Mouse (Mus musculus): ENCODE measurements at regions not wholly inside any gene's neighbourhood (a gene's known extent, or its start where the extent isn't known, plus 50 kb on each side); places are given as distances from the start of the nearest gene placed in this dataset.

DNA sequence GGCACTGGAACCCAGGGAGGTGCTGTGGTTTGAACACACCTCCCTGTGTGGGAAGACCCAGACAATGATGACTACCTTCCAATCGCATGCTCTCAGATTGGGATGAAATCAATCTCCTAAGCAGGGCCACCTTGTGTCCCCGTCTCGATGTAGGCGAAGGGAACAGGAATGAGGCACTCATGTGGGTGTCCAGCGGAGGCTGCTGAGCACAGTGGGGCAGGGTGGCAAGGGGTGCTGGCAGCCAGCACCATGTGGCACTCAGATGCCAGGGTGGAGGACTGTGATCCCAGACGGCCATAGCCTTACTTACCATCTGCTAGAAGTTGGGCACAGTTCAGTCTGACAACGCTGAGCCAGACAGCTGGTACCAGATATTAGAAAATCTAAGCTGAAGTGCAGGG lies 137.2 kb upstream of the Sox11 start:
- DNase-seq, result no peak

DNA sequence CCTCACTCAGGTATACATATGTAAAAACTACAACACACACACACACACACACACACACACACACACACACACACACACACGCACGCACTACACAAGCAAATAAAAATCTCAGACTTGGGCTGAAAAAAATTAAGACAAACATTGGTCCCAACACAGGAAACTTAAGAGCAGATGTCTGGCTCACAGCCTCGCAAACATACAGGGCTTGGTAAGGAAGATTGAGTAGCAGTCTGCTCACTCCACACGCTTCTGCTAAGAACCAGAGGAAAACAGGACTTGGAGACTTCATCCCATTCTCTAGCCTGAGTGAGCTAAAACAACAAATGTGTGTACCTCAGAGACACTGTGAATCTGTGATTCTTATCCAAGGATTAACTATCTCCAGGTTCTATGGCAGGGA lies 132.3 kb upstream of the Sox11 start:
- no peak for DNase-seq

- DNase-seq, result no peak
Observed at GRCm38 (mm10) chr12:27471557-27471956, 129.2 kb upstream of the Sox11 start.

DNA sequence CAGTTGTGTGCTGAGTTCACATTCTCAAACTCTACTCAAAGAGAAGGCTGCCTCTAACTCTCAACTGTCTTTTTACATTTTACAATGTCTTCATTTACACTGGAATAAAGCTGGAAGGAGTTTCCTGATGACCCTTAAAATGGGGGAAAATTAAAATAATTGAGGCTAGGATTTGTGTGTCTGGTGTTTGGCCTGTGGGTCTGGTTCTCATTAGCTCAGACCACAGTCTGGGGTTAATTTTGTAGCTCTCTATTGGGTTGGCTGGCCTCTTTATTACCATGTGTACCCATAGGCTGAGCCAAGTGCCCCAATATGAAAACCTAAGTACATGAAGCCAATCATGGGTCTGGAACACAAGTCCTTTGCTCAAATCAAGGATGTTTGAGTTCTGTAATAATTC lies 128.0 kb upstream of the Sox11 start:
- DNase-seq, result no peak

- DNase-seq, result no peak
Observed at GRCm38 (mm10) chr12:27468782-27469181, 126.4 kb upstream of the Sox11 start.

DNA sequence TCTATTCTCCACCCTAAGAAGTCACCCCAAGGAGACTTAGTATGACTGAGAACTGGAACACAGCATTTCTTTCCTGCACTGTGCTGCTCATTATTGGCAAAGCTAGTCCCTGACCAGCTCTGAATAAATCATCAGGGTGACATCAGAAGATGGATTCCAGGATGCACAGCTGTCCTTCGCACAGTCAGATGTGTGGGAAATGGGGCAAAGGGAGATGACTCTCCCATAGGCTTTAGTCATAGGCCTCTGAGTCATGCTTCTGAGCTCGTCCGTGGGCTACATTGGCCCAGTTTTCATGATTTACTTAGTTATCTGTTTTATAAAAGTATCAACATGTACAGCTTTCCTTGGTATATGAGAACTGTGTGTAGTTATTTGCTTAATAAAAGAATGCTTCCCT lies 125.8 kb upstream of the Sox11 start:
- no peak for DNase-seq

DNA sequence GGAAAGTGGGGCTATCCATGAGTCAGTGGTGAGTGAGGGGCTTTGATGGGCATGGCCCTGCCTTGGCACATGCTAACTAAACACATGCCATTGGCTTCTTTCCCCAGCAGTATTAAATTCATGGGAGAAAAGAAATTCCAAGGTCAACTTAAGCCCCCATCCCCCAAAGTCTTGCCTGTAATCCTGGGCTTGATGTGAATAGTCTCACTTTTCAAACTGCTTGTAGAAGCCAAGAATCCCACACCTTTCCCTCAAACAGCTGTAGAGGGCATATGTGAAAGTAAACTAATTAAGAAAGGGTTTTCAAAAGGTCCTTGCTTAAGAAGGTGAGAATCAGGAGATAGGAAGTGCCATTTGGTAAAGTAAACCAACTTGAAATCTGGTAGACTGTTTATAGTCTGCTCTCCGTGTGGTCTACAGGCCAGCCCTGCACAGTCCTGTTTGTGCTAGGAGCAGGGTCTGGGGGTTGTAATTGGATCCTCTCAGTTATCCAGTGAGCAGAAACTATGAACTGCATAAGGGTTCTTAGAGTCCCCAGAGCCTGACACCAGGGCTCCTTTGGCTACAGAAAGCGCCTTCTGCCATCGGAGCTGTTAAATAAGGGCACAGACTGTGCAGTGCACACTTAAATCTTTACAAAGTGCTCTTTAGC lies 123.3 kb upstream of the Sox11 start:
- DNase-seq, result no peak

GRCm38 (mm10) chr12:27458674-27459073 lies 116.3 kb upstream of the Sox11 start:
- no peak for DNase-seq

DNA sequence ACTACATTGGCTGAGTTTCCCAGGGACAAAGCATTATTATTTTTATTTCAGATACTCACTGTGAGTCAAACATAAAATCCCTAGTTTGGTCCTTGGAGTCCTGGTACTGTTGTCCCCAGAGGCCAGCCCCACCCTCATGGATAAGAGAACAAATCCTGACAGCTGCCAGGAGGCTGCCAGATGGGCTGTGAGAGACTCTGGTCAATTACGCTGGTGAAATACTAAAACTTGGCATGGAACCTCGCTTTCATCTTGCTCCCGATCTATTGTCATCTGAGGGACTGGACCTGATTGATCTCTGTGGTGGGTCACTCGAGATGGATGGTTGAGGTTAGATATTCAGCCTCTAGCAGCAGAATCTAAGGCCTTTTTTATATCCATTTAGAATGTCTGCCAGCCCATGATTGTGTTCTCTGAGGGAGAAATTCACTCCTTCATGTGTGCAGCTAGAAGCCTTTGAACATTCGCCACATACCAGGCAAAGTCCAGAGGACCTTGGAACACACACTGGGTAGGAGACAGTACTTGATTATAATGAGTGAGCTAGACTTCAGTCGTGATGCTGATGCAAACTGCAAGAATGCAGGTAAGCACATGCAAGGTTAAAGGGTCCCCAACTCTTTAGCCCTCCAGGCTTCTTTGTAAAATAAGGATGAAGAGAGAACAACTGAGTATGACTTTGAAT lies 95.4 kb upstream of the Sox11 start:
- peak; percentile 19 to 40 for DNase-seq

DNA sequence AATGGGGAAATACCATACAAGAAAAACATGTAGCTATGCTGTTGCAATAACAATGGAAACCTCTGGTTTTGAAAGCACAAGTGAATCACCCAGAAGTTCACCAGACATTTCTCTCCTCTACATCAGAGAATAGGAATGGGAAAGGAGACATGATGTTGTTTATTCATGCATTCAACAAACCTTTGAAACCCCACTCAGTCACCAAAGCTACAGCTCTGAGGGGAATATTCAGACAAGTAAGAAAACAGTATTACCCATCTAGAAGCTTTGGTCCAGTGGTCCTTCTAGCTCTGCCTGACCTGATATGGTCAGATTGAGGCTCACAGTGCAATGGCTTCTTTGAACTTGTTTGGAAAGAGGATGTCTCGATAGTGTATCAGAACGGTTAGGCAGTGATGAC lies 89.0 kb upstream of the Sox11 start:
- no peak for DNase-seq

GRCm38 (mm10) chr12:27417387-27418009 lies 75.1 kb upstream of the Sox11 start:
- DNase-seq, result no peak

DNA sequence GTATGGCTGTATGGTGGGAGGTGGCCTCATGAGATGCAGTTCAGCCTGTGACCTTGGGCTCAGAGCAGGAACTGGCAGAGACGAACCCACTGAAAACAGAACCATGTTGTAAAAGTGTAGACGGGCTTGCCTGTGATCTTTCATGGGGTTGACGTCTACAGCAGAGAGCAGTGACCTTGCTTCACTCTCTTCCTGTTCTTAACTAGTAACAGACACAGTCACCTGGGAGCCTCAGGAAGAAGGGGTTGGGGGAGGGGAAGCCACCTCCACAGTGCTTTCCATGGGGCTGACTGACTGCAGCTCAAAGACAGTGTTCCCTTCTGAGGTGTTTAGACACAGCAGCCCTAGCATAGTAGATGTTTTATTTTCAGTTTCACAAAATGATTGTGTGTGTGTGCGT lies 68.2 kb upstream of the Sox11 start:
- DNase-seq, result no peak

GRCm38 (mm10) chr12:27408440-27408839 lies 66.1 kb upstream of the Sox11 start:
- no peak for DNase-seq

- no peak for DNase-seq
Observed at GRCm38 (mm10) chr12:27399392-27399791, 57.0 kb upstream of the Sox11 start.

Measured in kidney, postnatal 36 days (tissue).